Comparison of ENCODE assay signal across 19 mouse cellular contexts in genomic region chr7:52170176-52170921, GRCm38 (mm10).
"Had no signal": no experiment of that assay in that cellular context is flagged by ENCODE, and none has a peak within 500 bp of the region (broad histone marks: within the 10 kb centered on the region; RNA-seq: fewer than 3 reads in every experiment).

No protein-coding gene starts in this region.

- H3K27me3 ChIP-seq: liver, embryonic 13.5 days; midbrain, embryonic 12.5 days; midbrain, embryonic 15.5 days; neural tube, embryonic 12.5 days; neural tube, embryonic 15.5 days had no signal

- H3K4me1 ChIP-seq: liver, embryonic 13.5 days; midbrain, embryonic 12.5 days; midbrain, embryonic 15.5 days; neural tube, embryonic 12.5 days; neural tube, embryonic 15.5 days had no signal

- H3K4me2 ChIP-seq: liver, embryonic 13.5 days; midbrain, embryonic 12.5 days; midbrain, embryonic 15.5 days; neural tube, embryonic 12.5 days; neural tube, embryonic 15.5 days had no signal

- H3K27ac ChIP-seq: kidney, postnatal 0 days; left cerebral cortex, adult 2 months; liver, embryonic 13.5 days; midbrain, embryonic 12.5 days; midbrain, embryonic 15.5 days; neural tube, embryonic 12.5 days; neural tube, embryonic 15.5 days; stomach, postnatal 0 days had no signal

- H3K9me3 ChIP-seq: midbrain, embryonic 12.5 days; midbrain, embryonic 15.5 days; neural tube, embryonic 12.5 days; neural tube, embryonic 15.5 days had no signal

- DNase-seq: kidney, postnatal 25 days; layer of hippocampus, postnatal 36 days; liver, embryonic 13.5 days; lung, adult 2 months; lung, postnatal 14 days; lung, postnatal 4 days; right cerebral cortex, adult 18-20 months; right cerebral cortex, postnatal 14 days; right cerebral cortex, postnatal 4 days; thymus, adult 2 months; thymus, postnatal 14 days; thymus, postnatal 4 days had no signal

- H3K9ac ChIP-seq: liver, embryonic 13.5 days; midbrain, embryonic 12.5 days; midbrain, embryonic 15.5 days; neural tube, embryonic 12.5 days; neural tube, embryonic 15.5 days had no signal

- H3K36me3 ChIP-seq: liver, embryonic 13.5 days; midbrain, embryonic 12.5 days; midbrain, embryonic 15.5 days; neural tube, embryonic 12.5 days; neural tube, embryonic 15.5 days had no signal

- ATAC-seq: midbrain, embryonic 15.5 days had no signal

- H3K4me3 ChIP-seq: left cerebral cortex, adult 2 months; liver, embryonic 13.5 days; midbrain, embryonic 12.5 days; midbrain, embryonic 15.5 days; neural tube, embryonic 12.5 days; neural tube, embryonic 15.5 days had no signal
